Mouse (Mus musculus) testis, adult 2 months (tissue): Measurements from ENCODE around the gene Tlr9.

Source experiments
- CTCF ChIP-seq: fragments of 200-500 bp; IDR thresholded peaks from 2 replicates; pipeline ENCODE4 v1.5.1; 2012; ENCODE audit warnings: low read depth, mild to moderate bottlenecking, inconsistent platforms, low read length, moderate library complexity; ENCODE audit not compliant: control insufficient read depth, insufficient read depth, insufficient replicate concordance
- POLR2A ChIP-seq: fragments of 200-500 bp; IDR thresholded peaks from 2 replicates; pipeline ENCODE4 v1.6.1; 2012; ENCODE audit warnings: low read depth, mild to moderate bottlenecking, inconsistent platforms, low read length, moderate library complexity; ENCODE audit not compliant: control insufficient read depth

- no peak for TF ChIP-seq CTCF
- no peak for TF ChIP-seq POLR2A
Measured at GRCm38 (mm10) chr9:106179454-106179853, 42.9 kb upstream of the Tlr9 start.
